Mouse (Mus musculus) testis, adult 2 months (tissue): Measurements from ENCODE around the gene Gm20388. TPM values are rescaled to one million over a fixed set of nuclear protein-coding genes. Genes with fewer than 3 reads are reported as not detected.
A peak's percentile ranks its signal among the peaks of the same experiment; 100 is the strongest.

ENCODE experiments used
- H3K27ac ChIP-seq: fragments of 200-500 bp; 2 replicates; pipeline ENCODE4 v1.5.1; 2012; ENCODE audit warnings: low read depth, low read length; ENCODE audit not compliant: control insufficient read depth, insufficient read depth
- H3K27me3 ChIP-seq: fragments of 200-500 bp; 2 replicates; pipeline ENCODE4 v1.6.1; 2012; ENCODE audit warnings: mild to moderate bottlenecking, low read length, moderate library complexity; ENCODE audit not compliant: control insufficient read depth, insufficient read depth
- H3K36me3 ChIP-seq: fragments of 200-500 bp; 2 replicates; pipeline ENCODE4 v1.6.1; 2012; ENCODE audit warnings: mild to moderate bottlenecking, low read length; ENCODE audit not compliant: control insufficient read depth, insufficient read depth
- H3K4me1 ChIP-seq: fragments of 200-500 bp; 2 replicates; pipeline ENCODE4 v1.6.1; 2012; ENCODE audit warnings: low read length; ENCODE audit not compliant: control insufficient read depth, insufficient read depth
- H3K4me3 ChIP-seq: fragments of 200-500 bp; 2 replicates; pipeline ENCODE4 v1.5.1; 2012; ENCODE audit warnings: low read depth, mild to moderate bottlenecking, low read length, moderate library complexity, mixed read lengths; ENCODE audit not compliant: control insufficient read depth
- CTCF ChIP-seq: fragments of 200-500 bp; IDR thresholded peaks from 2 replicates; pipeline ENCODE4 v1.5.1; 2012; ENCODE audit warnings: low read depth, mild to moderate bottlenecking, inconsistent platforms, low read length, moderate library complexity; ENCODE audit not compliant: control insufficient read depth, insufficient read depth, insufficient replicate concordance
- POLR2A ChIP-seq: fragments of 200-500 bp; IDR thresholded peaks from 2 replicates; pipeline ENCODE4 v1.6.1; 2012; ENCODE audit warnings: low read depth, mild to moderate bottlenecking, inconsistent platforms, low read length, moderate library complexity; ENCODE audit not compliant: control insufficient read depth
- polyA plus RNA-seq: library from polyadenylated mRNA; depleted of rRNA; stranded (reverse); fragments of >200 nt; gene quantifications from 2 replicates; pipeline ENCODE4 v1.2.3, GENCODE M21; 2012

Gene Gm20388
- polyA plus RNA-seq, 1 experiment, result 5.6 TPM

DNA sequence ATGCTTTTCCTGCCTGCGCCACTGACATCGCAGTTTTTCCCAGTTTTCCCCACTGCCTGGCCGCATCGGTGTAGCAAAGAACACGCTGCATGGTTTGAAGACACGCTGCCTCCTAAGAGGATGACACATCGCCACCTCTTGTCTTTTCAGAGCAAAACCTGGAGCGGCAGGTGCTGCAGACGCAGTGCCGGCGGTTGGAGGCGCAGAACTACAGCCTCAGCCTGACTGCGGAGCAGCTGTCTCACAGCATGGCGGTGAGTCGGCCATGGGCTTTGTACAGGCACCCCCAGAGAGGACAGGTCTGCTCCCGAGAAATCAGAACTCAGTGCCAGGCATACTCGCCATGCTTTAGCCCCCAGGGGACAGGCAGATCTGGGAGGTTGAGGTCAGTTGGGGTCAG, 667.2 kb downstream of the Gm20388 start:
- H3K27ac ChIP-seq, result no peak overlapping the region
- no peaks in the 10 kb centered on the region; the same call in 1 of the 2 replicates for H3K36me3 ChIP-seq
- H3K27me3 ChIP-seq, result no peaks in the 10 kb centered on the region
- no peak overlapping the region for H3K4me3 ChIP-seq
- TF ChIP-seq CTCF (no peak), POLR2A (no peak)
- H3K4me1 ChIP-seq, result no peaks in the 10 kb centered on the region

DNA sequence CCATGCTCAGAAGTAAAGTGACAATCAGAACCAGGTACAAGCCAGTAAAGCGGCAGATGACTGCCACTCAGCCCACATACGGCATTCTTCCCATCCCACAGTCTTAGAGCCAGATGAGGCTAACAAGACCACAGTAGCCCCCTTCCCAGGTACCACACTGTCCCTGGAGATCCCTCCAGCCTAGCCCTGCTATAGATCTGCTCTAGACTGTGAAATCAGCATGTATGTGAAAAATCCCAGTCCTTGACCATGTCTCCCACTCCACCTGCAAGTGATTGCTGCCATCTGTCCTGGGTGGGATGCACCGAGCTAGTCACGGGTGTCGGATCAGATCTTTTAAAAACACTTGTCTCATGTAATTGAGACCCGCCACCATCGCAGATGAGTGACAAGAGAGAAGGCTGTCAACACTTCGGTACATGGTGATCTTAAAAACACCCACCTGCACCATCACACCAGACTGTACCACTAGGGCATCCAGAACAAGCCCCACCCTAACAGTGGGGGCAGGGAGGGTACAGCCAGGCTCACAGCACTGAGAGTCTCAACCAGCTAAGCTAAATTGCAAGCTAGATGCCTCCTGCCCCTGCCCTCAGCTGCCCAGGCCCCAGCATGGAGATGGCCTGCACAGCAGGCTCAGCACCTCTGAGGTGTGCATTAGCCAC, 669.8 kb downstream of the Gm20388 start:
- Histone ChIP-seq H3K27me3 (no peaks in the 10 kb centered on the region), H3K36me3 (no peaks in the 10 kb centered on the region; the same call in 1 of the 2 replicates), H3K27ac (no peak overlapping the region), H3K4me1 (no peaks in the 10 kb centered on the region), H3K4me3 (no peak overlapping the region)
- TF ChIP-seq CTCF (no peak), POLR2A (no peak)

DNA sequence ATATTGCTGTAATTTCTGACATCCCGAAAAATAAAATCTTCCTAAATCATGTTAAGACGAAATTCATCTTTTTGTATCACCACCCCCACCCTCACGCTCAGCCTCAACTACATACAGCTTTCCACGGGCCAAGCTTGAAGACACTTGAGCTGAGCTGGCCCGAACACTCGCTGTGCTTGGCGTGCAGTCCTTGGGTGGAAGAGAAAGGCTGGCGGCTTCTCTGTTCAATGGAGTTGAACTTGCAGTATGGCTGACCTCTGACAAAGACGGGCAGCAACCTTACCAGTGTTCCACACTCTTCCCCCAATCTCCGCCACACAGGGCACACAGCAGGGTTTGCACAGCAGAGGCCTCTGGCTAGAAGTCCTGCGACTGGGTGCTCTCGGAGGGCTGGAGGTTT, 670.7 kb downstream of the Gm20388 start:
- H3K27me3 ChIP-seq, result no peaks in the 10 kb centered on the region
- no peak overlapping the region for H3K4me3 ChIP-seq
- H3K4me1 ChIP-seq, result no peaks in the 10 kb centered on the region
- H3K36me3 ChIP-seq, result no peaks in the 10 kb centered on the region; the same call in 1 of the 2 replicates
- H3K27ac ChIP-seq, result no peak overlapping the region
- no peak for TF ChIP-seq CTCF
- TF ChIP-seq POLR2A, result no peak

DNA sequence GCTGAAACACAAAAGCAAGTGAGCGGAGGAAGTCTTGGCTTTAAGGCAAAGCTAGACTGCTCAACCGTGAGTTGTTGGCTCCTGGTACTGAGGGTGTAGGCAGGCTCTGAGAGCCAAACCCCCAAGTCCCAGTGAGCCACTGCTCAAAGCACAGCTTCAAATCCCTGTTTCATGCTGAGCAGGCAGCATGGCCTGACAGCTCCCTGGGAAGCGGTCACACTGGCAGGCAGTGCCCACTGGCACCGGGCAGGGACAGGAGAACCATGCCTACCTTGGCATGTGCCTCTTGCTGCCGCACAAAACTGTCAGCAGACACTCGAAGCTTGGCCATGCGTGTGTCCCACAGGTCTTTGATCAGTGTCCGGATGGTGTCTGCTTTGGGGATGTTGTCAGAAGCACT, 671.2 kb downstream of the Gm20388 start:
- Histone ChIP-seq H3K36me3 (no peaks in the 10 kb centered on the region; the same call in 1 of the 2 replicates), H3K27ac (no peak overlapping the region), H3K4me1 (no peaks in the 10 kb centered on the region), H3K4me3 (no peak overlapping the region), H3K27me3 (no peaks in the 10 kb centered on the region)
- TF ChIP-seq POLR2A (no peak), CTCF (no peak)

DNA sequence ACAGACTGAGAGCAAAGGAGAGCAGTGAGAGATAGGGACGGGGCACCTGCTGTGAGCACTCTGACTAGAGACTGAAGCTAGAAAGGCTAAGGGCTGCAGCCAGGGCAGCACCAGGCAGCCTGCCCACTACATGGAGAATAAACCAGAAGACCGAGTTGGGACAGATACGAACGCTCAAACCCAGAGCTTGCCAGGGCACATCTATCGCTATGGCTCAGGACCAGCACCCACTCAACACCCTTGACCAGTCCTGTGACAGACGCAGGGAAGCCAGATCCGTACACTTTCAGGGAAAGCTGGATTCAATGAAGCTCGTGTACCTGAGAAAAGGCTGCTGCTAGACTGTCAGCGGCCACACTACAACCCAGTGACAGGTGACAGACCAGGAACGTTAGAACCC, 674.9 kb downstream of the Gm20388 start:
- no peaks in the 10 kb centered on the region; the same call in 1 of the 2 replicates for H3K36me3 ChIP-seq
- no peak overlapping the region for H3K27ac ChIP-seq
- H3K4me3 ChIP-seq, result no peak overlapping the region
- no peaks in the 10 kb centered on the region; the same call in none of the 2 replicates for H3K4me1 ChIP-seq
- no peak for TF ChIP-seq POLR2A
- TF ChIP-seq CTCF, result no peak
- H3K27me3 ChIP-seq, result no peaks in the 10 kb centered on the region

DNA sequence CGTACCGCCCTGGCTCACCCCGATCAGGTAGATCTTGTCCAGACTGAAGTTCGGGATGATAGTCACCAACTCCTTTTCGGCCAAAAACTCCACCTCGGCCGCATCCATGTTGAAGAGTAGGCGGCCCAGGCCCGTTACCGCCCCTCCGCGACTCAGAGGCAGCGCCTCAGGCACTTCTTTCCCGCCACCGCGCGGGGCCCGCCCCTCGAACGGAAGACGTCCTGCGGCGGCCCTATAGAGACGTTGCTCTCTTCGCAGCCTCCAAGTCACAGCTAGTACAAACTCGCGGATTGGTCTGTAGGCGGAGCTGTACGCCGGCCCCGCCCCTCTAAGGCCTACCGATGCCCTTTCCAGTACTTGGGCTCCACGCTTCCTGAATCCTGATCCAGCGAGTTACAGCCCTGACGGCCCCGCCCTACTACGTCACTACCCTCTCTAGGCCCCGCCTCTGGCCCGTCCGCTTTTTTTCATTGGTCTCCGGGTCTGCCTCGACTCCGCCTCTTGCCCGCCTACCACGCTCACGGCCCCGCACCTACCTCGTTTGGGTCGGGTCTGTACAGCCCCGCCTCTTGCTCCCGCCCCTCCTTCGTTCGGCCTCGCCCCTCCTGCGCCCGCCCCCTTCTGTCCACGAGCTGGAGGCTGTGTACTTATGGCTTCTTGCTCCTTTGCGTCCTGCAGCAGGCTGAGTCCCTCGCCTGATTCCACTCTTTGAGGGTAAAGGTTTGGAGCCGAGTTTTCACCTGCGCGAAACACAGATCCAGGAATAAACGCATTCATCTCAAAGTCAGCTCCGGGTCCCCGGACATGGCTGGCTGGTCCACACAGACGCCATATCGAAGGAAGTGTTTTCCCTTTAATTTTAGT, 678.5 kb downstream of the Gm20388 start, which contains the start of gene Gins2:
Gene Gins2 (minus strand): TSS at position 397 of the 864 bp plus-strand sequence.
- H3K36me3 ChIP-seq, result no peaks in the 10 kb centered on the region
- no peaks in the 10 kb centered on the region for H3K27me3 ChIP-seq
- peak within 1 kb of the TSS; percentile 19; the same call in 1 of the 2 replicates for H3K27ac ChIP-seq
- TF ChIP-seq POLR2A (peak; percentile 47; the same call in 1 of the 2 replicates), CTCF (no peak; the same call in 1 of the 2 replicates)
- H3K4me1 ChIP-seq, result no peaks in the 10 kb centered on the region; the same call in none of the 2 replicates
- H3K4me3 ChIP-seq, result peak within 1 kb of the TSS; percentile 85

DNA sequence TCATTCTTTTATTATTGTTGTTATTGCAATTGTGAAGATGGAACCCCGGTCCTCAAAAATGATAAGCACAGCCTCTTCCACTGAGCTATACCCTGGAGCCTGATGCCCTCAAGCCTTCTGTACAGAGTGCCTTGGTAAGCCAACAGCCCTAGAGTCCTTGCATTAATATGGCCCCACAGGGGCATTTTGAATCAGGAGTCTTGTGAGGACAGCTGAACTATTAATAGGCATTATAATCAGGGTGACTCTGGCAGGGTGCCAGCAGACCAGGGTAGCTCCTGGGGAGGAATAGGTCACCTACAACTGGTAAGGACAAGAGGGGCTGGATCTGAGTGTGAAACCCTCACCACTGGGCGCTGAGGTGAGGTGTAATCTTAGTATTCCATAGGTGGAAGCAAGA, 679.3 kb downstream of the Gm20388 start:
- Histone ChIP-seq H3K4me3 (no peak overlapping the region), H3K36me3 (no peaks in the 10 kb centered on the region), H3K27me3 (no peaks in the 10 kb centered on the region), H3K27ac (no peak overlapping the region), H3K4me1 (no peaks in the 10 kb centered on the region; the same call in none of the 2 replicates)
- TF ChIP-seq CTCF (no peak), POLR2A (no peak)
